Mouse (Mus musculus) neural tube, embryonic 13.5 days (tissue): ENCODE measurements around the gene Cpn2. TPM values are rescaled to one million over a fixed set of nuclear protein-coding genes. Genes with fewer than 3 reads are reported as not detected.

Experiments used
- ATAC-seq: fragments of 200-750 bp; cut with Nextera tagmentation; 2 replicates; pipeline ENCODE4 v1.8.0; 2017; ENCODE audit warnings: low read depth, mild to moderate bottlenecking, moderate TSS enrichment, moderate library complexity
- H3K27ac ChIP-seq: fragments of 300-500 bp; sonication (generic); replicated peaks from 2 replicates; pipeline ENCODE4 v1.5.1; 2015; ENCODE audit warnings: moderate library complexity, mild to moderate bottlenecking, inconsistent platforms
- H3K27me3 ChIP-seq: fragments of 300-500 bp; sonication (generic); 2 replicates; pipeline ENCODE4 v1.6.1; 2015; ENCODE audit warnings: mild to moderate bottlenecking, inconsistent platforms
- H3K36me3 ChIP-seq: fragments of 300-500 bp; sonication (generic); 2 replicates; pipeline ENCODE4 v1.6.1; 2015; ENCODE audit warnings: mild to moderate bottlenecking, inconsistent platforms
- H3K4me1 ChIP-seq: fragments of 300-500 bp; sonication (generic); replicated peaks from 2 replicates; pipeline ENCODE4 v1.6.1; 2015; ENCODE audit warnings: inconsistent platforms
- H3K4me2 ChIP-seq: fragments of 300-500 bp; sonication (generic); 2 replicates; pipeline ENCODE4 v1.6.1; 2015; ENCODE audit warnings: inconsistent platforms, mild to moderate bottlenecking, moderate library complexity
- H3K4me3 ChIP-seq: fragments of 300-500 bp; sonication (generic); 2 replicates; pipeline ENCODE4 v1.5.1; 2015; ENCODE audit warnings: mild to moderate bottlenecking, inconsistent platforms
- H3K9ac ChIP-seq: fragments of 300-500 bp; sonication (generic); 2 replicates; pipeline ENCODE4 v1.6.1; 2015; ENCODE audit warnings: moderate library complexity, mild to moderate bottlenecking, inconsistent platforms
- H3K9me3 ChIP-seq: fragments of 300-500 bp; sonication (generic); 2 replicates; pipeline ENCODE4 v1.6.1; 2016; ENCODE audit warnings: inconsistent platforms
- WGBS: fragments of 180-500 bp; shearing (Covaris S2); methylation state at CpG from one replicate; pipeline ENCODE4 v1.1.7; 2015; 5-methylcytosine and 5-hydroxymethylcytosine counted together
- polyA plus RNA-seq: library from polyadenylated mRNA; unstranded; fragments of >200 nt; fragmentation: Nextera tagmentation; extraction: Ambion mirVana; gene quantifications from 2 replicates; pipeline ENCODE4 v1.2.1, GENCODE M21; 2015

The Cpn2 gene
- polyA plus RNA-seq, 1 experiment from 2014 or later = not detected

DNA sequence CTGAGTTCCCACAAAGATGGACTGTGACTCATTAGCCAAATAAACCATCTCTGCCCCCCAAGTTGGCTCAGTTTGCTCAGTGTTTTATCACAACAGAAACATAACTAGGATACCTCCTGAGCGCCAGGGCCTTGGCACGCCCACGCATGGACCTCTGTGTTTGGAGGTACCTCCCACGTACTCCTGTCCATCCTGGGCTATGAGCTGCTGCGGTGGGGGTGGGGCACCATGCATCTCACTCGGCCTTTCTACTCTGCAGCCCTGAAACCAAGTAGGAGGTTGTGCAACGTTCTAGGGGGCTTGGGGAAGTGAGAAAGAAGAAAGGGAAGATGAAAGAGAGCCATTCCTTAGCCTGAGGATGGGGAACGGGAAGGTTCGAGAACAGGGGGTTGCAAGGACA is 9.6 kb downstream of the Cpn2 start:
- no peaks in the 10 kb centered on the region for H3K4me1 ChIP-seq
- peaks cover 12% of the 10 kb centered on the region for H3K27me3 ChIP-seq
- 89% methylated on average over 9 of the region's 9 CpGs for WGBS
- ATAC-seq = no peak
- no peaks in the 10 kb centered on the region for H3K36me3 ChIP-seq
- no peak overlapping the region for H3K27ac ChIP-seq
- H3K9ac ChIP-seq = no peak overlapping the region
- H3K4me3 ChIP-seq = no peak overlapping the region
- H3K9me3 ChIP-seq = no peaks in the 10 kb centered on the region
- H3K4me2 ChIP-seq = no peak overlapping the region

DNA sequence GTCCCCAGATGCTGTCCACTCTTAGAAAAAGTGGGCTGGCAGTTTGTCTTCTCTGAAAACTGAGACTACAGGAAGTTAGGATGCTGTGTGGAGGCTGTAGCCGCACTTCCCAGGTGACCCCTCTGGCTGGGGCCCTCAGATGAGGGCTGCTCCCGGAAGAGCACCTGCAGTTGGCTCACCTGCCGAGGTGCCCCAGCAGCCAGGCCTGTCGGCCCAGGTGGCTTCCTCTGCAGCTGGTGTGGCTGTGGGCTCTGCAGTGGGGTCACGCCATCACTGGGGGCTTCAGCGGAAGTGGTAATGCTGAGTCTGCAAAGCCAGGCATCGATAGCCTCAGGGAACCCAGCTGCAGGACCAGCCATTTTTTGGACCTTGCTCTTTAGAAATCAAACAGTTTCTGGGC is 12.2 kb downstream of the Cpn2 start:
- Histone ChIP-seq H3K9ac (no peak overlapping the region), H3K27me3 (peaks cover 31% of the 10 kb centered on the region), H3K4me2 (no peak overlapping the region), H3K36me3 (no peaks in the 10 kb centered on the region), H3K4me3 (no peak overlapping the region), H3K27ac (no peak overlapping the region), H3K9me3 (no peaks in the 10 kb centered on the region), H3K4me1 (peaks cover 5% of the 10 kb centered on the region)
- 70% methylated on average over 7 of the region's 7 CpGs for WGBS
- ATAC-seq = no peak

DNA sequence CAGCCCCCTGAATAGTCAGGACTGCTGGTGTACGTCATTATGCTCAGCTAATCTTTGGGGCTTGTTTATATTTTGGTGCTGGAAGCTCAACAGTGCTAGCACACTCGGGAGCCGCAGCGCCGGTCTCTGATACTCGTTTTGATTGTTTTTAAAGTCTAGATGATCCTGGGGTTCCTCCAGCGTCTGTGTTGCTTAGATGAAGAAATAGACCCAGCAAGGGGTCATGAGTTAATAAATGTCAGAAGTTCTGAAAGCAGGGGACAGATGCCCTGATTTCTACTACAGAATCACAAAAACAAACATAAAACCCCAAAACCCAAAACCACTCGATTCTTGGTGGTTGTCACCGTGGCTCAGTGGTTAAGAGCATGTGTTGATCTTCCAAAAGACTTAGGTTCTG is 13.4 kb downstream of the Cpn2 start:
- no peaks in the 10 kb centered on the region for H3K9me3 ChIP-seq

DNA sequence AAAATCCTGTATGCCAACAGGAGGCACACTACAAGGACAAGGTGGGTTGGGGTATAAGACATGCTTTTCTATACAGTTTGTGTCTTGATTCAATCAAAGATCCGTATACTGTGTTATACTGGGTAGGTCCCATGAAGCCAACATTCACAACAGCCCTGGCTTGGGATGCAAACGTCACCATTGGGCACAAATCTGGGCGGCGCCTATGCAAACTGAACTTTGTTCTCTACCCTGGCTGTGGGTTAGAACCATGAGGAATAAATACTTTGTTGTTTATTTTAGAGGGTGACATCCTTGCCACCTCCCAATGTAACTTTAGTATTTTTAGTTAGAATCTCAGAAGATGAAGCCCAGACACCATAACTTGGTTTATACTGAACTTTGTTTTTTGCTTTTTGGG is 13.9 kb downstream of the Cpn2 start:
- Histone ChIP-seq H3K27ac (no peak overlapping the region), H3K4me3 (no peak overlapping the region), H3K9me3 (no peaks in the 10 kb centered on the region), H3K9ac (no peak overlapping the region), H3K36me3 (no peaks in the 10 kb centered on the region), H3K4me2 (no peak overlapping the region), H3K4me1 (peaks cover 5% of the 10 kb centered on the region), H3K27me3 (peaks cover 44% of the 10 kb centered on the region)
- ATAC-seq = no peak
- 82% methylated on average over 4 of the region's 4 CpGs for WGBS

More for the DNA sequence above, 13.4 kb downstream of the Cpn2 start:
- WGBS = 80% methylated on average over 9 of the region's 9 CpGs
- Histone ChIP-seq H3K36me3 (no peaks in the 10 kb centered on the region), H3K27me3 (peaks cover 42% of the 10 kb centered on the region), H3K9ac (no peak overlapping the region), H3K4me3 (no peak overlapping the region), H3K27ac (no peak overlapping the region), H3K4me2 (no peak overlapping the region), H3K4me1 (peaks cover 5% of the 10 kb centered on the region)
- ATAC-seq = no peak

DNA sequence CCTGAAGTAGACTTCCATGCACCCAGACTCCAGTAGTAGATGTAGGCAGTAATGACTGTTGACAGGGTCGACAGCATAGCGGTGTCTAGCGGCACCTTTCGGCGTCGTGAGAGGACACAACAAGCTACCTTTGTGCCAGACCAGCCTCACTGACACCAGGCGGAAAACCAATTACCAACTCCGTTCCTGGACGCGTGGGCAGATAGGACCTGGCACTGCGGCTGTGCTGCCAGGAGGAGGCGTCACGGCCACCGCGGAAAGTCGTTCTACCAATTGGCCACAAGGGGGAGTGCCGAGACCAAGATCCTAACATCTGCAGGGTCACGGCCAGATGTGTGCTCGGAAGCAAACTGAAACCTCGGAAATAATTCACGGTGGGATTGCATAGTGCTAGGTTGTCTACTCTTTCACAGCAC is 15.3 kb downstream of the Cpn2 start:
- ATAC-seq = peak; percentile 79
- Histone ChIP-seq H3K4me3 (peak overlapping the region; percentile 5; the same call in 1 of the 2 replicates), H3K36me3 (no peaks in the 10 kb centered on the region), H3K9ac (no peak overlapping the region), H3K4me2 (peak overlapping the region; percentile 48), H3K27me3 (peaks cover 44% of the 10 kb centered on the region), H3K4me1 (peaks cover 5% of the 10 kb centered on the region), H3K27ac (no peak overlapping the region), H3K9me3 (no peaks in the 10 kb centered on the region)
- WGBS = 1% methylated on average over 21 of the region's 21 CpGs

DNA sequence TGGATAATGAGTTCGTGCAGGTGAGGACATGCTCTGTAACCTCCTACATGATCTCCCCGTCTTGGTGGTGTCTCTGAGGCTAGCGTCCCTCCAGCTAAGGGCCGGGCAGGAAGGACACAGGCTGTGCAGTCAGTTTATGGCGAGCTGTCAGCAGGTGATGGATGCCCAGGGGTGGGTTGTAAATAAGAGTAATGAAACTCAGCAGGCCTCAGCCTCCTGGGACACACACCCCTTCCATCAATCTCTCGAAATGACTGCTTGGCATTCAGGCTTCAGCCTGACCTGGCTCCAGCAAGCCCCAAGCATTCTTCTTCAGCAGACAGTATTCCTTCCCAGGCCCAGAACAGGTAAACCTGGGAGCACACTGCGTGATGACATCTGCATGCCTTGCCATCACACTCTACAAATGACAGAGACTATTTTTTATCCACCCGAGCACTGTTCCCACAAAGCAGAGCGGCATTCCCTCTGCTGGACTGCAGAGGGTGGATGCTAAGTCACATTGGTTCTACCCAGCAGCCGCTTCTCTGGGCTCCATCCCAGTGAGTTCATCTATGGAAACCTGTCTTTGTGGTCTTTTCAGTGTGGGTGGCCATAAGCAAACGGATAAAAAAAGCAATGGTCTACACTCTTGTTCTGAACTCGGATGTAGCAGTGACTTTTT is 23.1 kb downstream of the Cpn2 start:
- H3K4me1 ChIP-seq = peaks cover 11% of the 10 kb centered on the region
- no peak overlapping the region for H3K4me2 ChIP-seq
- 18% methylated on average over 12 of the region's 12 CpGs for WGBS
- no peaks in the 10 kb centered on the region for H3K9me3 ChIP-seq
- no peak overlapping the region for H3K9ac ChIP-seq
- H3K4me3 ChIP-seq = no peak overlapping the region
- H3K27ac ChIP-seq = peak overlapping the region; percentile 28; the same call in 1 of the 2 replicates
- ATAC-seq = peak; percentile 78
- H3K27me3 ChIP-seq = peaks cover 36% of the 10 kb centered on the region
- no peaks in the 10 kb centered on the region for H3K36me3 ChIP-seq

DNA sequence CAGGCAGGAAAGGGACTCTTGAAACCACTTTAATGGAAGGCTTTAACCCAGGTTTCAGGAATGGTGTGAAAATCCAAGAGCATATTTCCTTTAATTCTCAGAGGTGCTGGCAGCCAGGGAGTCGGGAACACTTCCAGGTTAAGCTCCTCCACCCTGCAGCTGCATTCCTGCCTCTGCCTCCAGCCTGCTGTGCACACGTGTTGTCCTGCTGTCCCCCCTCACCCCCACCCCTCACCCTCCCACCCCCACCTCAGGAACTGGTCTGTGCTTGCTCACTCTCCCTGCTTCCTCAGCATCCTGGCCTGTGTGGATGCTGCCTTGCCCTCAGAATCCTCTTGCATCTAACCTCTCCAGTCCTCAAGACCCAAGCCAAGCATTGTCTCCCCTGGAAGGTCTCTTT is 25.7 kb downstream of the Cpn2 start:
- Histone ChIP-seq H3K27ac (no peak overlapping the region), H3K27me3 (peaks cover 55% of the 10 kb centered on the region), H3K4me1 (peaks cover 16% of the 10 kb centered on the region), H3K9ac (no peak overlapping the region), H3K36me3 (no peaks in the 10 kb centered on the region), H3K9me3 (no peaks in the 10 kb centered on the region), H3K4me3 (no peak overlapping the region), H3K4me2 (no peak overlapping the region)
- WGBS = 35% methylated on average over 2 of the region's 2 CpGs
- ATAC-seq = no peak

DNA sequence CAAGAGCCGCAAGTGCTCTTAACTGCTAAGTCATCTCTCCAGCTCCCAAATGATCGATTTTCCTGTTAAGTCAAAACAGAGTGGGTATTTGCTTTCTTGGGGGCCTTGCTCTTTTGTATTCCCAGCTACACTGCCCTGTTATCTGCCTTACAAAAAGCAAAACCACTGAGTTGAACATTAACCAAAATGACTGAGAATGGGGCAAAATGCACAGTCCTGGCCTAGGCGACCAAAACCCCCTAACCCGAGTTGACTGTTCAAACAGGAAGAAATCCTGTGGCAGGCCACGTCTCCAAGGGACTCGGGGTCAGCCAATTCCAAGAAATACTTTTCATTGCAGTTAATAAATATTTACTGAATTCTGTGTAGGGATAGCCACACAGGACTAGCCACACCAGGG is 28.5 kb downstream of the Cpn2 start:
- H3K27me3 ChIP-seq = peaks cover 76% of the 10 kb centered on the region
- H3K27ac ChIP-seq = no peak overlapping the region
- 61% methylated on average over 6 of the region's 6 CpGs for WGBS
- H3K9me3 ChIP-seq = no peaks in the 10 kb centered on the region
- H3K4me1 ChIP-seq = peaks cover 21% of the 10 kb centered on the region
- H3K9ac ChIP-seq = no peak overlapping the region
- no peak overlapping the region for H3K4me3 ChIP-seq
- no peak overlapping the region for H3K4me2 ChIP-seq
- ATAC-seq = no peak
- no peaks in the 10 kb centered on the region for H3K36me3 ChIP-seq

DNA sequence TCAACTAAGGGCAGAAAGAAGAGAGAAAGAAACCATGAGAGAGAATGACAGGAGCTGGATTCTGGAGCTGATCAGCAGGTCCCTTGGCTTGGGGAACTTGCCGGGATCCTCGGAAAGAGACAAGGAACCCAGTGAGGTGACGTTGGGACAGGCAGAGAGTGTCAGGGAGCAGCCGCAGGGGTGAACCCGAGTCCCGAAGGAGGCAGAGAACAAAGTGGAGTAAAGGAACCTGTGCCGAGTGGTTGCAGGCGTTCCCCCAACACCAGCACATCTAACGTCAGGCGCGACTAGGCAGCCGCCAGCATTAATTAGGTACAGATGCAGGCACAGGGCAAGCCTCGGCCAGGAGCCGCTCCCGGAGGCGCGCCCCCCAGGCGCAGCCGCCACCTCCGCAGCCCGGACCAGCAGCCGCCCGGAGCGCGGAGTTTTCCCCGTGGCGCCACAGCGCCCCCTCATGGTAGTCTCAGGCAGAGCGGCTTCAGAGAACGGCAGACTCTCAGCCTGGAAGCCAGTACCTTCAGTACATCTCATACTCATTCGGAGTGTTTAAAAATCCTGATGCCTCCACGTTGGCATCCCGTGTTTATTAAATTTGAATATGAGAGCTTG is 31.1 kb downstream of the Cpn2 start:
- peak overlapping the region; percentile 37 for H3K4me3 ChIP-seq
- H3K27me3 ChIP-seq = peaks cover 85% of the 10 kb centered on the region
- peaks cover 24% of the 10 kb centered on the region for H3K4me1 ChIP-seq
- 1% methylated on average over 33 of the region's 33 CpGs for WGBS
- no peak overlapping the region for H3K27ac ChIP-seq
- no peaks in the 10 kb centered on the region for H3K36me3 ChIP-seq
- peak overlapping the region; percentile 60 for H3K4me2 ChIP-seq
- ATAC-seq = peak; percentile 86
- peak overlapping the region; percentile 58 for H3K9ac ChIP-seq
- H3K9me3 ChIP-seq = no peaks in the 10 kb centered on the region

DNA sequence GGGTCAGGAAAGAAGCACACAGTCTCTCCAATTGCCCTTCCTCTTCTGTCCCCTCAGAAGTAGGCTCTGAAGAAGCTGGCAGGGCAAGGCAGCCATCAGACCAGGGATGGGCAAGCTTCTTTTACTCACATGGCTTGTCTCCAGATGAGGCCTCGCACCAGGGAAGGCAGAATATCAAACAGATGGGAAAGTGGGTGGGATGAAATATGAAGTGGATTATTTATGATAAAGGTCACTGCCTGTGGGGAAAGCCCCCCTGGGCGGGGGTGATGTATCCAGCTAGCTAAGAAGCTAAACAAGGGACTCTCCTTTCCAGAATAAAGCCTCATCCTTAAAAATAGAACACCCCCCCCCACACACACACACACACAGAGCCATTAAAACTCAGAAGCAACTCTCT is 31.7 kb downstream of the Cpn2 start:
- peak; percentile 44; the same call in 1 of the 2 replicates for ATAC-seq
- Histone ChIP-seq H3K36me3 (no peaks in the 10 kb centered on the region), H3K27me3 (peaks cover 80% of the 10 kb centered on the region), H3K4me2 (no peak overlapping the region; the same call in 1 of the 2 replicates), H3K4me1 (peaks cover 24% of the 10 kb centered on the region), H3K4me3 (no peak overlapping the region), H3K9me3 (no peaks in the 10 kb centered on the region), H3K27ac (no peak overlapping the region), H3K9ac (no peak overlapping the region)
- WGBS = 34% methylated on average over 2 of the region's 2 CpGs

DNA sequence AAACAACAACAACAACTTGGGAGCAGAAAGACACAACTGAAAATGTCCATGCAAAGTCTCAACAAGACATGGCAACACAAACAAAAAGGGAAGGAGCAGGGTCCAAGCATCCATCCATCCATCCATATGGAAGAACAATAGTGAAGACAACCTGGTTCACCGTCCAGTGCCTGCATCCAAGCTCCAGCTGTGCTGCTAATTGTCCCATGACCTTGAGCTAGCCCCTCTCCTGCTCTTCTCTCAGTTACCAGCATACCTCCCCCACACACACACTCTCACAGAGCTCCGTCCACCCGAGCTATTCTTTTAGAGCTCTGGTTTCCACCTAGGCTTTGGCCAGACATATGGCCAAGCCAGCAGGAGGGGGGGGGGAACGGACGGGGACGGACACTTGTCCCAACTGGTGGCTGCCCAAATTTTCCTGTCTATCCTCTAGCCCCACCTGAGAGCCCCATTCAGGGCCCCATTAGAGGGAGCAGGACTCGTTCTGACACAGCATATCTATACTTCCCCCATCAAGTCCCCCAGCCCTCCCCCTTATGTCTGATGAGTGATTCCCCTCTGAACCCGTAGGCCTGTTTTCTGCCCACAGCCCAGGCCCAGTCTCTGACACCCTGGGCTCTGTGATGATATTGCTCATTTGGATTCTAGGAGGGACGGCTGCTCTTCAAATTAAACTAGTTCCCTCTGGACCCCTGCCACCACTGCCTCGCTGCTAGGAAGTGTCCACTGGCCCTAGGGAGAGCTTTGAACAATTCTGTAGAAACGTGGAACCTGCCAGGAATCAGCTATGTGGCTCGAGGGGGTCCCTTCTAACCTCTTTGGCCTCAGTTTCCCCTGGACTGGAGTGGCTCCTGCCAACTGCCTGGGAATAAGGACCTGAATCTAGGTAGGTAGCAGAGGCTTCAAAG is 32.4 kb downstream of the Cpn2 start:
- Histone ChIP-seq H3K4me2 (no peak overlapping the region), H3K9ac (no peak overlapping the region), H3K4me3 (no peak overlapping the region), H3K4me1 (peaks cover 24% of the 10 kb centered on the region), H3K36me3 (no peaks in the 10 kb centered on the region), H3K27ac (no peak overlapping the region), H3K27me3 (peaks cover 74% of the 10 kb centered on the region), H3K9me3 (no peaks in the 10 kb centered on the region)
- WGBS = 56% methylated on average over 12 of the region's 12 CpGs
- no peak for ATAC-seq

DNA sequence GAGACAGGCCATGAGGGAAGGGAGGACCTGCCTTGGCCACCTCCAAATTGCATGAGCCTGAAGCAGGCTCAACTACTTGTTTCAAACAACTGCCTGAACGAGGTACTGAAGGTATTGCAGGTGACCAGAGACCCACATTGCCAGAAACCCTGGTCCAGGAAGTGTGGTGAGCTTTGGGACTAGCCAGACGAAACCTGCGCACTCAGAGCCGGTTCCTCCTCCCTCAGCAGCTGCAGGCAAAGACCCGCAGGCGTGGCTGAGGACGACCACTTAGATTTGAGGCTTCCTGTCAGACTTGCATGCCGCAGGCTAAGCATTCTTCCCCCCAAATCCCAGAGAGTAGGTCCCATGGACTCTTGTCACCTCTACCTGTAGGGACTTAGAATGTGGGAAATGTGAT is 33.2 kb downstream of the Cpn2 start:
- no peaks in the 10 kb centered on the region for H3K36me3 ChIP-seq
- no peak for ATAC-seq
- H3K4me2 ChIP-seq = no peak overlapping the region
- H3K4me1 ChIP-seq = peaks cover 24% of the 10 kb centered on the region
- H3K4me3 ChIP-seq = no peak overlapping the region
- no peak overlapping the region for H3K9ac ChIP-seq
- WGBS = 54% methylated on average over 8 of the region's 8 CpGs
- no peak overlapping the region for H3K27ac ChIP-seq
- no peaks in the 10 kb centered on the region for H3K9me3 ChIP-seq
- peaks cover 67% of the 10 kb centered on the region for H3K27me3 ChIP-seq
